Mouse (Mus musculus) heart, postnatal 4 days (tissue): ENCODE data around the gene Hdac9. TPM values are rescaled to one million over a fixed set of nuclear protein-coding genes. Genes with fewer than 3 reads are reported as not detected.
A peak's percentile ranks its signal among the peaks of the same experiment; 100 is the strongest.
"Not testable (repeated sequence)": the region's sequence is repeated elsewhere in the genome, so short reads cannot be mapped to it uniquely, and the experiment has no call there.

Source experiments
- DNase-seq: peaks from one replicate; pipeline ENCODE4 v3.0.0; 2021
- total RNA-seq, 2 experiments: library from RNA; stranded (reverse); gene quantifications; 2 replicates each; pipeline ENCODE4 v1.2.3; 2021

Hdac9 gene
- total RNA-seq, 2 experiments from 2014 or later = 15.4 to 18.2 TPM

DNA sequence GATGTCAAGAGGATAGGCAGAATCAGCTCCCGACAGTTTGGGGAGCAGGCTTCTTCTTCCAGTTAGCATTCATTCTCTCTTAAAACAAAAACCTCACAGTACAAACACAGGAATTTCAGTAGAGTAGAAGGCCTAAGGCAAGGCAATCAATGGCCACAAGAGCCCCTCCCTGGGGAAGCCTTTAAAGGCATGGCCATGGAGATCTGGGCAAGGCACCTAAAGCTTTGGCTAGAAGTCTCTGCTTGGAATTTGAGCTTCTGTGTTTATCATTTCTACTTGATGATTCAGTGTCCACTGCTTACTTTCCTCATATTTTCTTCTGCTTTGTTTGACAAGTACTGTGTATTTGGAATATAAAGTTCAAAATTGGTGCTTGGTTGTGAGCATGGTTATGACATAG, 429.2 kb downstream of the Hdac9 start:
- DNase-seq = no peak

DNA sequence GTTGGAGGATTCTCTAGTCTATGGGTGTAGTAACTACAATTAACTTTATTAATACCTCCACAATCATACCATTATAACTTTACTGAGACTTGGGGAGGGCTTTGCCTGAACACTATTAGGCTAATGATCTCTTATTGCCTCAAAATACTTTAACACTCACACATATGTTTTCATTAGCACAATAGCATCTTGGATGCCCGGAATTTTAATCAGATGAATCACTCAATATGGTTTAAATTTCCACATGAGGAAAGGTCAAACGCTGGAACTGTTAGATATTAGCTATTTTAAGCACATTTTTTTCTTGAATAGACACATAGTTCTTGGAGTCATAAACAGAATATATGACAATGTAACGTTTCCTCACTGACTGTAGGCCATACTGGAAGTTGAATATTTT, 429.9 kb downstream of the Hdac9 start:
- no peak for DNase-seq

DNA sequence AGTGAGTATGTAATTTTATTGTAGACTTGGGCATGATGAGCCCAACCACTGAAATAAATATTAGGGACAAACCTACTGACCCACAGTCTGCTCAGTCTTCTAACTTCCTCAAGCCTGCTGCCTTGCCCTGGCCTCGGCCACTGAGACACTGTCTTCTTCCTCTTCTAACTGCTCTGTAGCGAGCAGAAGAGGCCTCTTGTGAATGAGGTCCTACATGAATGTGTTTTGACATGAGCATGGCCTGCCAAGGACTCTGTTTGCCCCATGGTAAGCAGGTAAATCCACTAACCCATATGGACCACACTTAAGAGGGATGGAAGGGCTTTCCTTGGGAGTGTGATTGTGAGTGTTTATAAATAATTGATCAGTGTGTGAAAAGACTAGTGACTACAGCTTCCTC, 430.9 kb downstream of the Hdac9 start:
- no peak for DNase-seq

DNA sequence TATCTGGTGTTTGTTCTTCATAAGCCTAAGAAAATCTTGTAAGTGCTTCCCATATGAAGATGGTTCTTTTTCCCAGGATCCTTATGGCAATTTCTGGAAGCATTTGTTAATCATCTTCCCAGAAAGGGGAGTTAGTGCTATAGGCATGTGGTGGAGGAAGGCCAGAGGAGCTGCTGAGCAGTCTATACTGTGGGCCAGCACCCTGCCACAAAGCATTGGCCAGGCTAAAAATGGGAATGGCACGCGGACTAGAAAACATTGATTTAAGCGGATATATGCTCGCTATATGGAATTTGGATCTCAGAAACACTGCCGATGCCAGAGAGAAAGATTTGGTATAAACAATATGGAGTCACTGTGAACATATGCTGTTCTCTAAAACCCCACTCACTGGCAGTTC, 435.2 kb downstream of the Hdac9 start:
- no peak for DNase-seq

DNA sequence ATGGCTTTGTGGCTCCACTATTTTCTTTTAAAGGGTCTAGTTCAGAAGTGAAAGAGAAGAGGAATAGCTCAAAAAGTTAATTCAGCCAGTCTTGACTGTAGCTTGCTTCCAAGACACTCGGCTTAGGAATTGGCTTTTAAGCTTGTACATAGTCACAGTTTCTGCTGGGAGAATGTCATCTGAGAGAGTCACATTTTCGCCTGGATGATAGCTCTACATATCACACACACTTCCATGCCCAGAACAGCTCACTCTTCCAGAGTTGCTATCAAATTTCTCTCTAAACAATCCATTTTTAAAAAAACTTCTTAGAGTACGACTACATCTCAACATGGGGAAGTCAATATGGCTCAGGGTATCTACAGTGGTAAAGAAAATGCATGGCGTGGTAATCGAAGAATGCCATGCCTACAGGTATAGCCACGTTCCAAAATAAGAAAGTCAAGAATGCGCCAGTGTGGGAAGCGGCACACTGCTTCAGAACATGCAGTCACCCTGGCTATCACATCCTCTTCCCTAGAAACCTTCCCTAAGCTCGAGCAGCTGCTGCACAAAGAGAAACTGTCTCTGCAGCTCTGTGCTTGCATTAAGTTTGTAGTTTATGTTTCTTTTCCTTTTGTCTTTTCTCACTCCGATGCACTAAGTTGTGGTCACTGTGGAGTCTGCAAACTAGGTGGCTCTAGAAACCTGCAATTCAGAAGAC, 443.8 kb downstream of the Hdac9 start:
- no peak for DNase-seq

DNA sequence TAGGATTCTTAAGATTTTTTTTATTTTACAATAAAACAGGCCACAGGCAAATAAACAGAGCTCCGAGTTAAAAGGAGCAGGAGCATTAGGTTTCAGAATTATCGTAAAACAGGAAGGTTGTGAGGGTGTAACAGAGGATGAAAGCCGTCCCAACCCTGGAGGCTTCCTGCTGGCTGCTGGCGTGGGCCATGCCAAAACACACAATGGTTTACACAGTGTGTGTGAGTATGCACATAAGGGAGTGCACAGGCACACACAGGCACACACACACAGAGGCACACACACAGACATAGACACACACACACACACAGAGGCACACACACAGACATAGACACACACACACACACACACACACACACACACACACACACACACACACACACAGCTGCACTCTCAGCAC, 444.4 kb downstream of the Hdac9 start:
- no peak for DNase-seq

DNA sequence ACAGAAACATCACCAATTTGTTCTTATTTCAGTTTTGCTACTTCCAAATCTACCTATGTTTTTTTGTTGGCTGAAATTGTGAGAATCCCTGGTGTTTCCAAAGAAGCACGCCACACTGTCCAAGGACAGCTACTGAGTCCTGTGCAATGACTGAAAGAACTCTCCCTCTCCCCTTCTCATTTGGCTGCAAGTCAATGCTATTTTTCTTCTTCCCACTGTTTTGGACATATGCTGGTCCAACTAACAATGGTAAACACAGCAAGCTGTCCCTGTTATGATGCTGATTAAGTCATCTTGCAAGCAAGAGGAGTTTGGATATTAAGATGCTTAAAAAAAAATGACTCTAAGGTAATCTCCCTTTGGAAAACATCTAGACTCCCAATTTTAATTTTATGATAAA, 455.2 kb downstream of the Hdac9 start:
- DNase-seq = no peak

DNA sequence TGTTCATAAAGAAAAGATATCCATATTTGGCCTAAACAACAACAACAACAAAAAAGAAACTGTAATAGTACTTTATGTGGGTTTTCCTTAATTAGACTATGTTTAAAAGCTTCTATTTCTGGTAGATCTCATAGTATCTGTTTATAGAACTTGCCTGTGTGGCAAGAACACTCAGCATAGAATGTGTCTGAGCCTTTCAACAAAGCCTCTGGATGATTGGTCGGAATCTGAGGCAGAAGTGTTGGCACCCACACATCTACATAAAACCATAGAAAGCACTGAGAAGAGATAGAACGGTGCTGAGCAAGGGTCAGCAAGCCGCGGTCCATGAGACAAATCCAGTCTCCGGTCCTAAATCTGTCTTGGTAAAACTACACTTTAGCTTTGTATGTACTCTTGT, 464.3 kb downstream of the Hdac9 start:
- no peak for DNase-seq

DNA sequence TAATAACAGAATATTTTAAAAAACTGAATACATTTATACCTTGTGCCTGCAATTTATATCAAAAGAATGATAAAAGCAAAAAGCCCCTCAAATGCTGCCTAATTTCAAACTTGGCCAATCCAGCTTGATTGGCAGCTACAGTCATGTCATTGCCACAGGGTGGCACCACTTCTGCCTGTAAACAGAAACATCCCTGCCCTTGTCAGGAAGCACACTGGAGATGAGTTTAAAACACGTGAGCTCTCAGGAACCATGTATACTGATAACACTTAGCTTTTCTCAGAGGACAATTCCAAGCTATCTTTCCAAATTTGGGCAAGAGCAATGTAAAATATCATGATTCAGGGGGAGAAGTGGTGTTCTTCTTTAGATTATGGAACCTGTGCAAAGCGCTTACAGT, 465.7 kb downstream of the Hdac9 start:
- peak; percentile 35 for DNase-seq

DNA sequence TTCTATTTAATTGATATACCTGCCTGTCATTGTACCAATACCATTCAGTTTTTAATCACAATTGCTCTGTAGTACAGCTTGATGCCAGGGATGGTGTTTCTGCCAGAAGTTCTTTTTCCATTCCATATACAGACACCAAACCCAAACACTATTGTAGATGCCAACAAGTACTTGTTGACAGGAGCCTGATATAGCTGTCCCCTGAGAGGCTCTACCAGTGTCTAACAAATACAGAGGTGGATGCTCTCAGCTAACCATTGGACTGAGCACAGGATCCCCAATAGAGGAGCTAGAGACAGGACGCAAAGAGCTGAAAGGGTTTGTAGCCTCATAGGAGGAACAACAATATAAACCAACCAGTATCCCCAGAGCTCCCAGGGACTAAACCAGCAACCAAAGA, 472.2 kb downstream of the Hdac9 start:
- not testable (repeated sequence) for DNase-seq

DNA sequence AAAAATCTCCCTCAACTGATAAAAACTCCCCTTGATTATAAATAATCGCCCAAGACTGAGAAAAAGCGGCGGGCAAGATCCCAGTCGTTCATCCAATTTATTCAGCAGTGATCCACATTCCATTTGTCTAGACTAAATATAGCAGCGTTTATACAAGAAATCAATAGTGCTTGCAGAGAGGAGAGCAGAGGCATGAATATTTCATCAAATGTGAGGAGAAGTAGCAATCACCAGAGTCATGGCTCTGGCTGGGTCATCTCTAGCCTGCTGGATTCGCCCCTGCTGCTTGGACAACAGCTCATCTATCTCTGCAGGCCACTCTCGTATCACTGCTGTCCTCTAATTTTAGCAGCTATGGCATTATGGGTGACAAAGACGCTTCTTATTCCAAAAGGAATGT, 476.0 kb downstream of the Hdac9 start:
- DNase-seq = no peak

DNA sequence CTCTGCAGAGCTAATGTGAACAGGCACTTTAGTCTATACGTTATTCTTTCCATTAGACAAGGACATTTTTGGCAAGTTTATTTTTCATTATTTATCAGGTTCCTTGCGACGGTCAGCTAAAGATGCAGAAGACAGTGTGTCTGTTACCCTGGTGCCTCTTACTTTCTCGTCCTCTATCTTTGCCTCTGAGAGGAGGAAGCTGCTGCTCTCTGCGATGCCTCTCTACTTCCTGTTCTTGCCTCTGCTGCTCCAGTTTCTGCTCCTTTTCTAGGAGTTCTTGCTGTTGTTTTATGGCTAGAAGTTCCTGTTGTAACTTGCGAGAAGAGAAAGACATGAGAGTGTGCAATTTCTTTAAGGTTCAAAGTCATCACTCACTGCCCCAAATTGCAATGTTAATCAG, 484.0 kb downstream of the Hdac9 start:
- DNase-seq = no peak

DNA sequence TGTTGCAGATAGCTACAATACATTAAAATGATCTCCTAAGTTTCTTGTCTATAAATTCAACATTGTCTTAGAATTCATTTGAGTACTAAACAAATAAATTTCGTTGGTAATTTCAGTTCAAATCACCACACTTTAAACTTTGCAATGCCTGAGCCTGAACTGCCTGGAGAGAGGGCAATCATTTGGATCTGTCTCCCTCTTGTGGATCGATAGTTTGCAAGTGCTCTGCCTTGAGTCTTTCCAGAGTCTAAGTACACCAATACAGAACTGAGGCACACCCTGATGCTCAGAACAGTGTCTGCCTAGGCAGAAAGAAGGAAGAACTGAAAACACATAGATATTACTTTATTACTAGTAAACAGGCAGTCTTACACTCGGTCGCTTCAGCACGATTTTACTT, 484.4 kb downstream of the Hdac9 start:
- peak; percentile 26 for DNase-seq

DNA sequence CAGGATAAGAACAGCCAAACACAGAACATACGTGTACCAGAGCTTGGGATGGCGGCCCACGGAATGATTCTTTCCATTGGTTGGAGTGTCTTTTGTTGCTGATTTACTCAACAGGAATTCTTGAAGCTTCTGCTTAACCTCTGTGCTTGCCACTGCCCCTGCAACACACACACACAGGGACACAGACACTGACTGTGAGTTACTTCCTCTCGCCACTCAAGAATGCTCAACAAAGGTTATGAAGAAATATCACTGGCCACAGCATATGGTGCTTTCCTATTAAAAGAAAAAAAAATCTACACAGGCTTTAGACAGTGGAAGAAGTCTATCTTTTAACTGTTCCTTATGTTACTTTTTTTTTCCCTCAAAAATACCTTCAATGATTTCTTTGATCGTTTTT, 485.1 kb downstream of the Hdac9 start:
- DNase-seq = no peak

DNA sequence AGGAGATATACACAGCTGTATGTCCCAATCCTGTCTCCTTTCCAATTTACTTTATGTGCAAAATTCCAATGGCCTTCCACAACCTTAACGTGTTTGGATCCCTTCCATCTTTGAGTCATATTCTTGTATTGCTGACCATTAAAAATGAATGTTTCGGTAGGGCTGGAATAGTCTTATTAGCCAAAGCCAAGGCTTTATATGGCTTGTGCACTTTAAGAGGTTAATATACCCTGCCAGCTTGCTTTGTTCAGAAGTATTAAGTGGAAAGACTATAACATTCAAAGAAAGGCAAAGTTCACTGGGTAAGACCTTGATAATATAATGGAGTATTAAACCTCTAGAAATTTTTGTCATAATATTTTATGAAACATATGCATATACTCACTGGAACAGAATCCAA, 491.4 kb downstream of the Hdac9 start:
- DNase-seq = no peak

DNA sequence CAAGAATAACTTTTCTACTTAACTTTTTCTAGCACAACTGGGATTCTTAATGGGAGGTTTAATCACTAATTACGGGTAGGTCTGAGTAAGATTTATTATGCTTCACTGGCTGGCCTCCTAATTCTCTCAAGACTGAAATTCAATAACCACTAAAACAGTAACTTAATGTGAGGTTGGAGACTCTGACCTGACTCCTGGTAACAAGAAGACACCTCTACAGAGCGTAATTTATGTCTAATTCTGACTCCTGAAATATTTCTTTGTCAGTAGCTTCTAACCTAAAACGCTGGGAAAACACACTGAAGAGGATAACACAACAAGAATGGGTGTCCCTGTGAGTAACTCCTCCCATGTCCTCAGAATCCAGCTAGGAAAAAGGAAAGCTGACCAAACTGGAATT, 508.8 kb downstream of the Hdac9 start:
- DNase-seq = no peak

DNA sequence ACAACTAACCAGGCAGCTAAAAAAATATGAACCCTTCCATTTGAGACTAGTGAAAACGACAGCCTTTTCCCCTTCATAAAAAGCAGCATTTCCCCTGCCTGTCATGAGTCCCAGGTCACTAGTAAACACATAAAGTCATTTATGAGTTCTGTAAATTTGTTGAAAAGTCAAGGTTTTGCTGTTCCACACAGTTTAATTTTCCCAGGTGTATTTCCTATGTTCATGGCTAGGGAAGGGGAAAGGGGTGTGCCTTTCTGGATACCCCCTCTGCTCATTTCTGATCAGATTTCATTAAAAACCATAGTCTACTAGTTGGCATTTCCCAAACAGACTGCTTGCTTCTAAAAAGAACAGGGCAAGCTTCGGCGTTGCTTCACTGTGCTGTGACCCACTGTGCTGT, 509.8 kb downstream of the Hdac9 start:
- no peak for DNase-seq

DNA sequence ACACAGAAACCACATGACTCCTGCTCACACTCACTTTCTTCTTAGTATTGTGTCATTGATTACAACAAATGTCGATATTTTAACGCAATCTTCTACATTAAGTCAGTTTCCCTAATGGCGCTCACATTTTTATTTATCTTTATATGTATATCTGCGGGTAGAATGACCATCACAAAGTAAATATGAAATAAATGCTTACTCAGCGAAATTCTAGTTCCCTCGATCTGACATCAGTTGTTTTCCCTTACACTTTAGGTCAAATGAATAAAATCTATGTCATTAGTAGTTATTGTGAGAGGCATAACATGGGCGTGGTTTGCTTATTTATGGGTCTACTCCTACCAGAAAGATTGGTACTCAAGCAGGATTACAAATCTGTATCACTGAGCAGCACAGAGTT, 514.8 kb downstream of the Hdac9 start:
- DNase-seq = no peak

DNA sequence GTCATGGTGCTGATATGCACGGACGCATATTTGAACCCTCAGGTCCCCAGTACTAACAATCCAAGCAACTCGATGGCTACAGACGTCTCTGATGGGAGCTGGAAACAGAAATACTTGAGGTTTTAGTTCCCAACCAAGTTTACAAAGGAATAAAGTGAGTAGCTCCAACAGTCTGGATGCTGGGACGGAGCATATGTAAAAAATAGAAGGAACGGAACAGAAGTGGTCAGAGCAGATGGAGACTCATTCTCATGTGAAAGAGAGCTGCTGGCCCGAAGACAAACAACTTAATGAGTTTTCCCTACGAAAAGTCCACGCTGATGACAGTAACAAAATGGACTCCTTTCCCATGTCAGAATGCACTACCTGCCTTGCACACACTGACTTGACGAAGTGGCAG, 518.3 kb downstream of the Hdac9 start:
- no peak for DNase-seq

DNA sequence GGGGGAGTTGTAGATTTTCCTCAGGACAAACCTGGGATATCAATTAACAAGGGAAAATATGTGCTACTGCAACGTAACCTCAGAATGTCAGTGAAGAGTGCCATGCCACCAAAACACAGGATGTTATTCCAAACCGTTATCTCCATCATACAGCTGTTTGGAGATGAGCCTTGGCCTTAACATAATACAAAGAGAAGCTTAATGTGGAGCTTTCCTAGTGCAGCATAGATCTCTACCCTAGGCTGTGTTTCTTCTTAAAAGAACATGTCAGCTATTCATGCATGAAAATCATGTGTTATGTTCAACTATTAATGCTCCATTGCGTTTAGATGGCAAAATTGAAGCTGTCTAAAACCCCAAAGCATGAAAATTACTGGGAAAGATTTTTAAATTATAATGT, 522.6 kb downstream of the Hdac9 start:
- DNase-seq = no peak

DNA sequence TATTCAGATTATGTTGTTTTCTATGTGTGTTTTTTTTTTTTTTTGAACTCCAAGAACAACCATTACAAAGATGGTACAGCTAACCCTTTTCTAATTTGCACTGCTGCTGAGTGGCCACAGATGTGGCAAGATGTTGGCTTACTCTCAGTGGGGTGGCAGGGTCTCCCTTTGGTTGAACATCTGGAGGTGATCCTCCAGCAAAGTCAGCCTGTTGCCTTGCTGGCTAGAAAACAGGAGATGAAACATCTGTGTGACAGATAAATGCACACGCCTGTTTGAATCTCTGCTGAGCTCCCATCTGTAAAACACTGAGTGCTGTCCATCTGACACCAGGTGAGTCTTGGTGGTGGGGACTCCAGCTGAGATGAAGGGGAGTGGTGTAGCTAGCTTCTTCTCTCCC, 537.2 kb downstream of the Hdac9 start:
- no peak for DNase-seq

DNA sequence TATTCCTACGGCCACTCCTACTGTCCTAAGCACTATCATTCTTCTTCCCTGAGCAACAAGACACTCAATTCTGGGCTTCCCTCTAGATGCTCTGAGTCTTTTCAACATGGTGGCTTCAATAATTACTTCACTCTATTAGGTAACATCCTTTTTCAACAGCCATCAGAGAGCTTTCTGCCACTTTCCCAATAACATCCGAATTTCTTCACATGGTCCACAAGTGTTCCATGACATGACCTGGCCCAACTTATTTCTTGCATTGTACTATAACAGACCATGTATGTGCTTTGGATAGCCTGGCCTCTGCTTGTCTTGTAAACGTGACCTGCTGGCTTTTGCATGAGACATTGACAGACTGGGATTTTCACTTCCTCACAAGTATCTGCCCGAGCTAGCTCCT, 538.3 kb downstream of the Hdac9 start:
- DNase-seq = no peak

DNA sequence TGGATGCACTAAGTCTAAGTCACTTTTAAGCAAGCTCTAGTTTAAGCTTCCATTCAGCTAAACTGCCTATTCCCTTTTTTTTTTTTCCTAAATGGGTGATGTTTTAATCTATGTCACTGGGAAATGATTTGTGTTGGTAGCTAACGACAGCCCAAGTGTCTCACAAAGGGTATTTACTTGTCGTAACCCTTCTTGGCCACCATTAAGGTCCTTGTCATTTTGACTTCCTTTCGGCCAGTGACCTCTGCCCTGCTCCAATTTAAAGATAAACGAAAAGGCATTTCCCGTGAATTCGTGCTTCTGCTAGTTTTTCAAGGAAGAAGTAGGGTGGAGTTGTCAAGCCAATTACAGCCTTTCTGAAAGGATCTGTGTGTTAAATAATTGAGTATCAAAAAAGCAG, 565.0 kb downstream of the Hdac9 start:
- no peak for DNase-seq

DNA sequence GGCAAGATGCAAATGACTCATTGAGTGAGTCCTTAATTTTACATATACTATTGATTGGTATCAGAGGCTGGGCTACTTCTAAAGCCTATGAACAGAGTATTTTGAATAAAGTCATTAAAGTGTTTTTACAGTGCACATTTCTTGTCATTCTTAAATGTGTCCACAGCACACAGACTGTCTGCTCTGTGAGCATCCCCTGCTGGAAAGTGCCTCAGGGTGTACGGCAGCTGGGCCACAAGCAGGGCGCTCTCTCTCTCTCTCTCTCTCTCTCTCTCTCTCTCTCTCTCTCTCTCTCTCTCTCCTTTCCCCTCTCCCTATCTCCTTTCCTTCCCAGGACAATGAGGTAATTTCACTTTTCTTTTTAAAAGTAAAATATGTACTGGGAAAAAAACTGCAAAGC, 569.4 kb downstream of the Hdac9 start:
- DNase-seq = no peak

DNA sequence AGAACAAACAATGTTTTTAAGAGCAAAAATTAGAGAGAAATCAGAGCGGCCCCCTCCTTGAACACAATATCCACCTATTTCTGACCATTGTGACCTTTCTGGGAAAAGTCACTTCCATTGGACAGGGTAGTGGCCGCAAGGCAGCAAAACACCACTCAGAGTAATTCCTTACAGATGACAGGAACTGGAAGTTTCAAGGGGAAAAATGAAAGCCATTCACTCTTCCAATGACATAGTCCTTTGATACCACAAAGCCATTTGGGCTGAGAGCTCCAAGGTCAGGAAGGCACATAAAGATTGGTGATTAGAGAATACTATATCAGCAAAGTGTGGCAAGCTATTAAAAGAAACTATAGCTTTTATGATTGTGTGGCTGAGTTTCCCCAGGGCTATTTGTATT, 574.1 kb downstream of the Hdac9 start:
- DNase-seq = no peak
